Mouse (Mus musculus) heart, adult 11 months (tissue): ENCODE measurements around the gene Ccdc42.

Experiments
- DNase-seq: peaks from one replicate; pipeline ENCODE4 v3.0.0; 2022

Gene Ccdc42

DNA sequence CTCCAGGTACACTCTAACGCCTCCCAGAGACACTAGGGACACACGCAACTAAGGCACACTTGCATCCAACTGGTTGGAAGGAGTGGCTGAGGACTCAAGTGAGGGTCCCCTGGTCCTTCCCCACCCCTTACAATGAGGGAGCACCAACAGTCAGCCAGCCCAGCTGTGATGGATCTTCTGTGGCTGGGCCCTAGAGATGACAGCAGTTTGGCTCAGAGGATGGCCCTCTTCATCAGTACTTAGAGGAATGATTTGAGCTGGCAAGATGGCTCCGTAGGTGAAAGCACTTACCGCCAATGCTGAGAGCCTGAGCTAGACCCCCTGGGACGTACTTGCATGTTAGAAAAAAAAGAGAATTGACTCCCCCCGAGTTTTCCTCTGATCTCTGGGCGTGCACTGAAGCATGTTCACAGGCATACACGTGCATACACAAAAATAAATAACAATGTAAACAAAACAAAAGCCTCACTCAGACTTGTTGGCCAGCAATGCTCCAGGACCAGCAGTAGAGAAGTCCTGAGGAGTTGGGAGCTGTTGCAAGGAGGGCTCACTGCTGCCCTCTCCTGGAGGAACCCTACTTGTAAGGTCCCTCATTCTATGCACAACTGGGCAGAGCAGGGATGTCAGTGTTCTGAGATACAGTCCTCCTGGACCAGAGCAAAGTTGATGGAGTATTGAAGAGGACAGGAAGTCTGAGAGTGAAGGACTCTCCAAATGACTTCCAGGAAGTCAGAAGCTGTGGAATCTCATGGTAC is 2.4 kb downstream of the Ccdc42 start:
- DNase-seq: peak; percentile 96

DNA sequence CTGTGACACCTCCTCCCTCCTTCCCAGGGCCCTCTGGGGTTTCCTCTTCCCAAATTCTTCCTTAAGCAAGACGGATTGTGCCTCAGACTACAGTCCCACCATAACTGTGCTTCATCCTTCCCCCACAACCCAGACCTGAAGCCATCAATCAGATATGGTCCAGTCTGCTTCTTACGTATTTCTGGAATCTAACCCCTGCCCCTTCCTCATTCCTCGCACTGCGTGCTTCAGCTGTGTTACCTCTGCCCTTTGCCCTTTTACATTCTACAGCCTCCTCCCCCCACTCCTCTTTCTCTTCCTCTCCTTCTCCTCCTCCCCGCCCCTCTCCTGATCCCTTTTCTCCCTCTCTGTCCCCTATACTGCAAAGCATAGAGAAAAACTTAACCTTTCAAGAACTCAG is 4.9 kb downstream of the Ccdc42 start:
- no peak for DNase-seq

DNA sequence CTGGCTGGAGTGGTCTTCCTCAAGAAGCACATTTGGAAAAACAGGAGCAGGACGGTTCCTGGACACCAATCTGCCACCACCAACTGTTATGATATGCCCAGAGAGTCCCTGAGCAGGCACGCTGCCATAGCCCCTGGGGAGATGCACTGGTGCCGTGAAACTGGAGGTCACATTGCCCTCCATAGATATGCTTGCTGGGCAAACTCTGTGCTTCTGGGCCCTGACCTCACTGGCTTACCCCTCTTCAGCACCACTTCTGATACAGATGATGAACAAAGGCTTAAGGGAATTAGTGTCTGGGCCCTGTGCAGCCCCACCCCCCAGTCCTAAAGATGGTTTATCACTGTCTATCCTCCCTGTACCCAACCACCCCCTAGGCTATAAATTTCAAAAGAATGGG is 6.4 kb downstream of the Ccdc42 start:
- DNase-seq: no peak

DNA sequence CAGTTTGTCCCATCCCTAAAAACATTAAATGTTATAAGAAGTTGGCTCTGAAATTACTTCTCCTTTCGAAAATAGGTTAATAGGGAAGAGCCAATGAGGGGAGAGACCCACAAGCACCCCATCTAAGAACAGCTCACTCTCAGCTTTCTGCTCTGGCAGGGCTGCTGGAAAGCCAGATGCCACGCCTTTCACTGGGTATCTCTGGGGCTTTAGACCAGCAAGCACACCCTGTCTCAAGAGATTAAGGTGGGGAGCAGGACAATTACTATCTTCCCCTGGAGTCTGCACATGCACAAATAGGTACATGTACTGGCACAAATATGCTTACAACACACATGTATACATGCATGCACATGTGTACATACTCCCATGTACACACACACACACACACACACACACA is 11.1 kb downstream of the Ccdc42 start:
- DNase-seq: no peak

DNA sequence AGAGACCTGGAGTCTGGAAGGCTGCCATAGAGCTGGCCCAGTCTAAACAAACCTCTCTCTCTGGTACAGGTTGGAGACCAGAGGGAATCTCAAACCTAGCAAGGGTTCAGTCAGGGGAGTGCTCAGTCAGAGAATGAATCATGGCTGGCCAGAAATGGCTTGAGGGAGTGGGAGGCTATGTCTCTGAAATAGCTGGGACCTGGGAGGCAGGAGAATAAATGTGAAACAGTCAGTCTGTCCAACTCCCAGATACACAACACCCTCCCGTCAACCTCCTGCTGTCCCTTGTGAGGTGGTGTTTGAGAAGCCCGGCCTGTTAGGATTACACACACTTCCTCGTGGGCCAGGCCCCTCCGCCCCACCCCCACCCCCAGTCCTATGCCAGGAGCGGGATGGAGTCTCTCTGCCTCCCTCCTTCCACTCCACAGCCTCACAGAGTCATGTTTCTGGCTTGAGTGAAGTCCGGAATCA is 13.8 kb downstream of the Ccdc42 start:
- peak; percentile 94 for DNase-seq

DNA sequence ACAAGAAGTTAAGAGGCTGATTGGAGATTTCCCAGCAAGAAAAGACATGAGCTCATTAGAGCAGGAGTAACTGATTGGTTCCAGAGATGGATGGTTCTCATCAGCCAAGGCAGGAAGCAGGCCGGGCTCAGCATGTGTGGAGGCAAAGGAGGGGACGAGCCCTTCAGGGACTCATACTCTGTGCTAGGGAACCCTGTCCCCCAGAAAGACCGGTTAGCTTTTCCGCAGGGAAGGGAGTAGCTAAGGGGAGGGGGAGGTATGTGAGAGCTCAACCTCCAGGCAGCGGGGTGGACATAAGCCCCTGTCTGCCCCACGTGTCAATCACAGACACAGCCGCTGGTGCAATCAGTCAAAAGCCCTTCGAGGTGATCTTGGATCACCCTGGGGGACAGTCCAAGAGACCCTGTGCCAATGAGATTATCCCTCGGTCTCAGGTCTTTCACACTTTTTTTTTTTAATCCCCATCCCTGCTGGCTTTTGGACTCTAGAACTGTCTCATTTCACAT is 14.7 kb downstream of the Ccdc42 start:
- DNase-seq: peak; percentile 95

DNA sequence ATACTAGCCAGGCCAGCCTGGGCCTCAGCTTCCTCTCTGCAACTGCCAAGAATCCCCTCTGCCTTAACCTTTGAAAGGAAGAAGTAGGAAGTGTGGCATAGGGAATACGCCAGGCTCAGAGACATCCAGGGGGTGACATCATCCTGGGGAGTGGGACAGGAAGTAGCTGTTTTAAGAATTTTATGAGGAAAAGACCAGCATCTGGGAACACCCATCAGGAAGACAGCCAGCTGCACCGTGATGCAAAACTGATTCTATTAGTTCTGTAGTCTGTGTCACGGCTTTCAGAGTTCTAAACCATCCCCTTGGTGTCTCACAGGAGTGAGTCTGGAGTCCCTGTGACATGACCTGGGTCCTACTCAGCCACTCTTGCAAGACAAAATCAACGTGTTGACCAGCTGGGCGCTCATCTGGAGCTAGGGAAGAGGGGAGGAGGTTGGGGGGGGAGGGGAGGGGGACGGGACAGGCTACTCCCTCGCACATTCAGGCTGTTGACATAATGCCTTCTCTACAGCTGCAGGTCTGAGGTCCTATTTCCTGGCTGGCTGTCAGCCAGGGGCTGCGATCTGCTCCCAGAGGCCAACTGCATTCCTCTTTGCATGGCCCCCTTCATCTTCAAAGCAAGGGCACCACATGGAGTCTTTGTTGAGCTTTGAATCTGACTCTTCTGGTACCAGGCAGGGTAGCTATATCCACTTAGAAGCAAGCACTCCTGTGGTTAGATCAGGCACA is 15.5 kb downstream of the Ccdc42 start:
- peak; percentile 95 for DNase-seq

DNA sequence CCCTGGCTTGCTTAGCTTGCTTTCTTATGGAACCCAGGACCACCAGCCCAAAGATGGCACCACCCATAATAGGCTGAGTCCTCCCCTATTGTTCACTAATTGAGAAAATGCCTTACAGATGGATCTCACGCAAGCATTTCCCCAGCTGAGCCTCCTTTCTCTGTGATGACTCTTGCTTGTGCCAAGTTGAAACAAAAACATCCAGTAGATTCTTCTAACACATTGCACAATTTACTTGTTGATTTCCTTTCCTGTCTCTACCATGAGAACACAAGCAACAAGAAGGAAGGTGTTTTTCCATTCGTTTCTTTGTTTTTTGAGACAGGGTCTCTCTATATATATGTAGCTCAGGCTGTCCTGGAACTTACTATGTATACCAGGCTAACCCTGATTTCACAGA is 20.2 kb downstream of the Ccdc42 start:
- peak; percentile 81 for DNase-seq

DNA sequence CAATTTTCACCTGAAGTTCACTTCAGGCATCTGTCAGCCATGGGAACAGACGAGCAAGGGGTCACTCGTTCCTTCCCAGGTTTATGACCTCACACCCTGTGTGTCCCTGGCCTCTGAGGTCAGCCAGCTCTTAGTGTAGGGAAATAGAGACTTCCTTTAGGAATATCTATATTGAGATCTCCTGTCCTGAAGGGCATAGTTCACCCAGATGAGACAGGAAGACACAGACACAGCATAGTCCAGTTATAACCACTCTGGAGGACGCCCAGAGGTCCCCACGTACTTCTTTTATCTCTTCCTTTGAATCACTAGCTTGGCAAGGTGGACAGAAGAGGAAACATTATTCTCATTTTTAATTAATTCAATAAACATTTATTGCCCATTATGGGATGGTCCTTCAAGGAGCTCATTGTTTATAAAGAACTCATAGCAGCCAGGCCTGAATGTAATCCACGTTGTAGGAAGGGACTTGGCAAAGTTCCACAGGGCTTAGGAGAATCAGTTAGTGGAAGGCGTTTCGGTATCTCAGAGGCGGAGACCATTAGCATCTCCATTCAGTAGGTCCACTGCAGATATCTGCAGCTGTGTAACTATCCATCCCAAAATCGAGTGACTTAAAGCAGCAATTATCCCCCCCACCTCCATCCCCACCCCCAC is 23.2 kb downstream of the Ccdc42 start:
- DNase-seq: peak; percentile 77

DNA sequence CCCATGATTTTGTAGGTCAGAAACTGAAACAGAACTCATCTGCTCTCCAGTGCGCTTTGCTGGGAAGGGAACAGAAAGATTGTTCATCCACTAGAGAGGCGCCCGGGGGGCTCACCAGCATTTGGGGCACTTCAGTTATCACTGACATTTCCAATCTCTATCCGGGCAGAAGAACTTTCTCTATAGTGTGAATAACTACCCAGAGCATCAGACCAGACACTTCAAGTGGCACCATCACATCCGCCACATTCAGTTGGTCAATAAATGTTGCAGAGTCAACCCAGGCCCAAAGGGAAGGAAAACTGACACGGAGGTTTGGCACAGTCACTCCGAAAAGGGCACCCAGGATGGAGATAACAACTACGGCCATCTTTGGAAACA is 23.7 kb downstream of the Ccdc42 start:
- DNase-seq: peak; percentile 80

DNA sequence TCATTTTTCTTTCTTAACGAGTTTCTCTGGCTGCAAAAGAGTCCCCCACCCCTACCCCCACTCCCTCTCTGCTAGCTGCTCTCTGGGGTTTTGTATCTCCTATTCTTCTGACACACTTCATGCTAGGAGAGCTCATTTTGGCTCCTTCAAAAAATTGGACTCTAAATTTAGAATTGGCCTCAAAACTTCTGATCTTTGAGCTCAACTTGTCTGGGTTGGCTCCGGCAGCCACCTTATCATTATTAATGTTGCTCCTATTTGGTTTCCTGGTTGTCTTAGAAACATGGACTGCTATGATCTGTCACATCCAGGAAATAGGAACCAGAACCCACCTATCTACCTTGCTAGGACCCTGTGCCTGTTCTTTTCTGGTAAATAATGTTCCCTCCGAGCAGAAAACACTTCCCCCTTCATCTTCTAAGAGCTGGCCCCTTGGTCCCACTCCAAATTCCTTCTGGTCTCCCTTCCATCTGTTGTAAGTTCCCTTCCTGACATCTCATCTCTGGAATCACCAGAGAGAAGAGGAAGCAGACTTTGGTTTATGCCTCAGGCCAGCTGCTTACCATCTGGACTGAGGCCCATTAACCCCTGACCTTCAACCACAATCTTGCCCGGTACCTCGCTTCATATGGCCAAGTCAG is 26.4 kb downstream of the Ccdc42 start:
- peak; percentile 95 for DNase-seq

DNA sequence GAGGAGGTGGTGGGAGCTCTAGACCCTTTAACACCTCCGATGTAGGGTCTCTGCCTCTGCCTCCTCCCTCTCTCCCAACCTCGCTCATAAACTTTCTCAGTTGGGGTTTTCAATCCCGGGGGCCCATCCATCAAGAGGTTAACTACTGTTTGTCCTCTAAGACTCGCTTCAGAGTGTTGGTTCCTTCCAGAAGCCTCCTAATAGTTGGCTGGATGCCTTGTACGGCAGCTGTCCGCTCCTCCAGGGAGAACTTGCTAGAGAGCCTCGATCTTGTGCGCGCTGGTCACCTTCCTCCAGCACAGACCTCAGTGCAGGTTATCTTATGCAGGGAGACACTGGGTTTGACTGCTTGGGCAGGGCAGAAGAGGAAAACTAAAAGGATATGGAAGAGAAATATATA is 35.9 kb downstream of the Ccdc42 start:
- peak; percentile 92 for DNase-seq

DNA sequence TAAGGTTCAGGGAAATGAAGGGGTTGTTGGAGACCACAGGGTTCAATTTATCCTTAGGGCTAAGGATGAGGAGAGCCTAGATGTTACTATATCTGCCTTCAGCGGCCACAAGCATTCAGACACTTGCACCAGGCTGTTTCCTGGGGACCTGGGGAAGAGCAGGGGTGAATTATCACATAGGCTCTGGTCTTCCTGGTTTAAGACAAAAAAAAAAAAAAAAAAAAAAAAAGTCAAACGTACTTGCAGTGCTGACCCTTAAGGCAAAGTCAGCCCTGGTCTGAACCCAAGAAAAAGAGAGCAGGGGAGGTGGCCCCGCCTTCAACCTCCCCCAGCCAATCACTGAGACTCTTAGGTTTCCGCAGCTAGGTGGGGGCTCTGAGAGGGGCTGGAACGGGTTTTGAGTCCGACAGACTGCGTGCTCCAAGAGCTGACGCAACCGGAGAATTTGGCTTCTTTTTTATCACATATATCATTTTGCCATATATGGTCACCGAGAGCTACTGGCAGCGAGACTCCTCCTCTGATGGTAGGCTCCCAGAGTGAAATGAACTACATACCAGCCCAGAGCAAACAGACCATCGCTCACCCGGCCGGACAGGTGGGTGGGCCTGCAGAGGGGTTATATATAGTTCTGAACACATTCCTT is 36.5 kb downstream of the Ccdc42 start:
- DNase-seq: peak; percentile 96

DNA sequence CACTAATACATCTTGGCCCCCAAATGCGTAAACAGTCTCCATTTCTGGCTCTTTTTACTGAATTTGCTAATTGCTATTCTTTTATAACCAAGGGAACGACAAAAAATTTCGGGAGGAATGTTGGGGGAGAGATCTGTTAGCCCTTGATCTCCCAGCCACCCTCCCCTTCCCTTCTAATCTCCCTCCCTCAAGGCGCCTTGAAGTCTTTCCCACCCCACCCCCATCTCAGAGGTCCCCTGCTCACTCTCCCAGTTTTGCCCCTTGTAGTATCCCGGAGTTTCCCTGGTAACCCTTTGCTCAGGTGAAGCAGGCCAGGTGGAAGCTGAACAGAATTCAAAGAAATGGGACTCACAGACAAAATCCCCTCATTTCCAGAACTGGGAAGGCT is 37.0 kb downstream of the Ccdc42 start:
- DNase-seq: no peak

DNA sequence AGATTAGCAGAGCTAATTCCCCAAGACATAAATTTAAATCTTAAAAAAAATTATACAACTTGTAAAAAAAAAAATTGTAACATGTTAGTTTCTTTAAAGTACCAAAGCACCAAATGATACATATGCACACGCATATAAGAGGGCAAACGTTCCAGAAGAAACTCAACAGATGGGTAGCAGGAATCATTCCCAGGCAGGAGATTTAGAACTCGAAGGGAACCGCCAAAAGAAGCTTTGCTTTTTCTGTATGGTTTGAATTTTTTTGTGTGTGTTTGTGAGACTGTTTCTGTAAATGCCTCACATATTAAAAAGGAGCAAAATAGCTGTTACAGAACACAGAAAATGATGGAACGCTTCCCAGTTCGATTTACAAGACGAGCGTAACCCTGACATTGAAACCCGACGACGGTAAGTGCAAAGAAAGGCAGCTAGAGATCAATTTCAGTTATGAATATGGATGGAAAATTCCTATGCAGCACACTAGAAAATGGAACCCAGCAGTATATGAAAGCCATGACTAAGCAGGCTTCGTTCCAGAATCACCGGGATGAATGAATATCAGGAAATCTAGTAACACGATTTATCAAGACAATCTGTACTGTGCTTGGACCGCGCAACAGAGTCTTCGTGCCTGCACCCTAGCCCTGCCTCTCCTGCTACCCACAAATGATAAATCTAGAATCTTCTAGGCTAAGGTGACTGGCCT is 44.9 kb downstream of the Ccdc42 start:
- DNase-seq: no peak

DNA sequence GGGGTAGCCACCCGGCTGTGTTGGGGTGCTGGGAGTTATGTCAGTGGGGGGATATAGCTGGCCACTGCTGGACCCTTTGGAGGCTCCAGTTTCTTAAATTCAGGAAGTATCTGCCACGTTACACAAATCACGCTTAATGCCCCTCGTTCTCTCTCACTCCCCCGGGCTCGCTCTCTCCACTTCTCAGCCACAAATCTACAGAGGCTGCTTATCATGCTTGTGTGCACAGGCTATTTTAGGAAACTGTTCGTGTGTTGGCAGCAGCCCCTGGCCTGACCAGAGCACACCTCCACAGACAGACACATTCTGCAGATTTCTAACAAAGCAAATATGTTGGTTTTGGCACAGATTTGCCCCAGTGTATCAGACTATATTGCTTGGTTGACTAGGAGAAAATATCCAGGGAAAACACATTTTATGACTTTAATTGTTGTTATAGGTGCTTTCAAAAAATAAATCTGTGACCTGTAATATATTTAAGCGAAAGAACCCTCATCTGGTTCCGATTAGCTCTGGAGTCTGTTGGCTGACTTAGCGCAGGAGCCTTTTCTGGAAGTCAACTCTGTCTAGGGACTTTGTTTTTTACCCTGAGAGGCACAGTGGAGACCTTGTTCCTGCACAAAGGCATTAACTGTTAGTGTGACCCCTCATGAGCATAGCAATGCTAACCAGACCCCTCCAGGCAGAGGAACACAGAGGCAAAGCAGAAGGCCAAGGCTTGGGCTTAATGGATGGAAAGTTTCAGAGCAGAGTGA is 51.2 kb downstream of the Ccdc42 start:
- DNase-seq: peak; percentile 93

DNA sequence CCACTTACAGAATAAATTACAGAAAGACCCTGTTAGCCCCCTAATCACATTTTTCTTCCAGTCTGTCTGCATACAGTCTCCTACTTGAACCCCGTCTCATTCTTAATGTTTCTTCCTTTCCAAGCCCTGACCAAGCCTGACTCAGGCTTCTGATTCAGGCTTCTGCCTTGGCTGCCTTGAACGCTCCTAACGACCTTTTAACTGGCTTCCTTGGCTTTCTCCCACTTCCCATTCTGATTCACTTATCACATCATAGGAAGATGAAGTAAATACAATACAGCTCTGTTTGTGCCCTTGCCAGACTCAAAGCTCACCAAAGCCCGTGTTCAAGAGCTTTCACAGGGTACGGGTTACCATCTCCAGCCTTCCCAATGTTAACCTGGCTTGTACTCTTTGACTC is 54.5 kb downstream of the Ccdc42 start:
- DNase-seq: no peak

DNA sequence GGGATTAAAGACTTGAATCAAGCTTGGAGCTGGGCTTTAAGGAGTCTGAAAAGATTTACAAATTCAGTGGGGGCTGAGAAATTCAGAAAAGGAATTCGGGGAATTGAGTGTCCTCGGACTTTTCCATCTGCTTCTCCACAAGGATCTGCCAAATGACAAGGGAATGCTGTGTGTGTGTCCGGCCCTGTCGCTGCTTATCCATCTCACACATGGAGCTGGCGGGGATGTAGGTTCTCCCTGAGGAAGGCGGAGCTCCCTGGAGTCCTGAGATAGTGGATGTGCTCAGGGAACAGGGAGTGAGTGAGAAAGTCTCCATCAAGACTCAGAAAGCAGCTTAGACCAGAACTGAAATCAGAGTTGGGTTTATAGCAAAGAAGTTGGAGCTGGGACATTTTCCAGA is 58.0 kb downstream of the Ccdc42 start:
- peak; percentile 93 for DNase-seq
